Mouse (Mus musculus) liver, postnatal 0 days (tissue): ENCODE data around the gene Nfxl1. TPM values are rescaled to one million over a fixed set of nuclear protein-coding genes. Genes with fewer than 3 reads are reported as not detected.
A peak's percentile ranks its signal among the peaks of the same experiment; 100 is the strongest.
"Not testable (repeated sequence)": the region's sequence is repeated elsewhere in the genome, so short reads cannot be mapped to it uniquely, and the experiment has no call there.

Experiments
- ATAC-seq: fragments of 200-750 bp; cut with Nextera tagmentation; 2 replicates; pipeline ENCODE4 v1.8.0; 2017; ENCODE audit warnings: mild to moderate bottlenecking, moderate library complexity
- DNase-seq: peaks from one replicate; pipeline ENCODE4 v3.0.0-alpha.2; 2016
- H3K27ac ChIP-seq: fragments of 300-500 bp; sonication (generic); 2 replicates; pipeline ENCODE4 v1.5.1; 2014; ENCODE audit warnings: antibody characterized with exemption, moderate library complexity, mild to moderate bottlenecking, low read depth
- H3K27me3 ChIP-seq: fragments of 300-500 bp; sonication (generic); 2 replicates; pipeline ENCODE4 v1.6.1; 2014; ENCODE audit warnings: low read length, control low read depth, mixed read lengths; ENCODE audit not compliant: insufficient read depth
- H3K36me3 ChIP-seq: fragments of 300-500 bp; sonication (generic); replicated peaks from 2 replicates; pipeline ENCODE4 v1.6.1; 2014; ENCODE audit warnings: mild to moderate bottlenecking, control low read depth, low read length, moderate library complexity, mixed read lengths; ENCODE audit not compliant: insufficient read depth
- H3K4me1 ChIP-seq: fragments of 300-500 bp; sonication (generic); 2 replicates; pipeline ENCODE4 v1.6.1; 2014; ENCODE audit warnings: antibody characterized with exemption, mild to moderate bottlenecking, control low read depth; ENCODE audit not compliant: insufficient read depth
- H3K4me2 ChIP-seq: fragments of 300-500 bp; sonication (generic); 2 replicates; pipeline ENCODE4 v1.6.1; 2014; ENCODE audit warnings: low read depth, mild to moderate bottlenecking, low read length, moderate library complexity, mixed read lengths
- H3K4me3 ChIP-seq: fragments of 300-500 bp; sonication (generic); 2 replicates; pipeline ENCODE4 v1.5.1; 2014; ENCODE audit warnings: low read depth, low read length
- H3K9ac ChIP-seq: fragments of 300-500 bp; sonication (generic); replicated peaks from 2 replicates; pipeline ENCODE4 v1.6.1; 2014; ENCODE audit warnings: mild to moderate bottlenecking, moderate library complexity
- H3K9me3 ChIP-seq: fragments of 300-500 bp; sonication (generic); 2 replicates; pipeline ENCODE4 v1.6.1; 2016; ENCODE audit warnings: mild to moderate bottlenecking, control low read depth, low read length, mixed read lengths
- CTCF ChIP-seq: sonication (generic); IDR thresholded peaks from 2 replicates; pipeline ENCODE4 v1.5.1; 2016; ENCODE audit warnings: antibody characterized with exemption, low read depth
- EP300 ChIP-seq: IDR thresholded peaks from 2 replicates; pipeline ENCODE4 v1.6.1; 2016; ENCODE audit warnings: antibody characterized with exemption, low read depth, mild to moderate bottlenecking
- WGBS: fragments of 180-500 bp; shearing (Covaris S2); extraction: QIAGEN DNeasy Blood & Tissue Kit; methylation state at CpG from one replicate; pipeline ENCODE4 v1.1.7; 2014; ENCODE audit not compliant: insufficient replicate concordance; 5-methylcytosine and 5-hydroxymethylcytosine counted together
- polyA plus RNA-seq: library from polyadenylated mRNA; unstranded; fragments of >200 nt; fragmentation: Nextera tagmentation; extraction: Ambion mirVana; gene quantifications from 2 replicates; pipeline ENCODE4 v1.2.1, GENCODE M21; 2015

Nfxl1 gene
- polyA plus RNA-seq, 1 experiment from 2014 or later, result 4.5 TPM

- H3K36me3 ChIP-seq, result no peaks in the 10 kb centered on the region
- no peak overlapping the region for H3K4me2 ChIP-seq
- no peaks in the 10 kb centered on the region for H3K4me1 ChIP-seq
- 62% methylated on average over 5 of the region's 5 CpGs for WGBS
- H3K9ac ChIP-seq, result no peak overlapping the region
- H3K4me3 ChIP-seq, result no peak overlapping the region
- TF ChIP-seq CTCF, result no peak
- TF ChIP-seq EP300, result no peak
- H3K27me3 ChIP-seq, result no peaks in the 10 kb centered on the region
- H3K27ac ChIP-seq, result no peak overlapping the region
- H3K9me3 ChIP-seq, result 0 out of 2 replicates have a peak, but pooled peaks cover 3% of the 10 kb centered on the region
- no peak for ATAC-seq
- no peak for DNase-seq
Observed at GRCm38 (mm10) chr5:72565621-72566020, 6.1 kb upstream of the Nfxl1 start.

DNA sequence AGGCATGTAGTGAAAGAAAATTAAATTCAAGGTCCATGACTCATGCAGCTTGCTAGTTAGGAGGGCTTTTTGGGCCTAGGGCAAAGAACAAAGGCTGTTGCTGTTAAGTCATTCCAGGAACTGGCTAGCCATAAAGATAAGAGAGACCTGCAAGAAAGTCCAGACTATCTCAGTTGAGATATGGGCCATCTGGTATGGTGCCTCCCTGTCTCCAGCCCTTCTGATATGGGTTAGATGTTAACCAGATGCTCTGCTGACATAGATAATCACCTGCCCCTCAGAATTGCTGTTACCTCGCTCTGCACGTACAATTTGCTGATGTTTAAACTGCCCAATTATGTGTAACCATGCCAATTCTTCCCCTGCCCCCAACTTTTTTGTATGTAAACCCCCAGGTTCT, 3.7 kb upstream of the Nfxl1 start:
- not testable (repeated sequence) for H3K4me3 ChIP-seq

DNA sequence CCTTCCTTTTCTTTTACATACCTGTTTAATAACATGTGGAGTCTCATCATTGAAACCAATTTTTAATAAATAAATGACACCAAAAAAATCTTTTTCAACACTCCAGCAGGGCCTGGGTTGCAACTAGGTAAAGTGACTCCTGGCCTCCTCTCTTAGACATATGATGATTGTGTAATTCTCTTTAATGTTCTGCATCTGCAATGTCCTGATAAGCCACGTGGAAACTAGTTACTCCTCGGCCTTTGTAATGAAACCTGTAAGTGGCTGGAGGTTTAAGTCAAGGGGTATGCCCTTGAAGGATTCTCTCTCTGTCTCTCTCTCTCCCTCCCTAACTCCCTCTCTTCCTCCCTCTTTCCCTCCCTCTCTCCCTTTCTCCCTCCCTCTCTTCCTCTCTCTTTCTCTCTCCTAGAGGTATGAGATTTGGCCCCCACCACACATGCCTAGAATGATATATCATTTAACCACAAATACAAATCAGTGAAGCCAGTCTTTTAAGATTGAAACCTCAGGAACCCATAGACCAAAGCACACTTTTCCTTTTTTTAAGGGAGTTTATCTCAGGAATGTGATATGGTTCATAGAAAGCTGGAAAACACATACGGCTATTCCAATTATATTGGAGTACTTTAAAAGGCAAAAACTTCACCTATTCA, 1.6 kb upstream of the Nfxl1 start:
- no peaks in the 10 kb centered on the region for H3K27me3 ChIP-seq
- H3K36me3 ChIP-seq, result no peaks in the 10 kb centered on the region
- DNase-seq, result no peak
- H3K27ac ChIP-seq, result no peak overlapping the region
- H3K4me3 ChIP-seq, result no peak overlapping the region
- H3K4me2 ChIP-seq, result no peak overlapping the region
- no peak overlapping the region for H3K9ac ChIP-seq
- WGBS, result 38% methylated on average over 3 of the region's 3 CpGs
- ATAC-seq, result no peak
- no peaks in the 10 kb centered on the region for H3K9me3 ChIP-seq
- H3K4me1 ChIP-seq, result peaks cover 14% of the 10 kb centered on the region
- TF ChIP-seq CTCF (no peak), EP300 (no peak)

More for the DNA sequence above, 3.7 kb upstream of the Nfxl1 start:
- DNase-seq, H3K27me3 ChIP-seq, ATAC-seq, H3K27ac ChIP-seq, H3K9me3 ChIP-seq, H3K4me2 ChIP-seq, H3K9ac ChIP-seq, H3K36me3 ChIP-seq: not testable (repeated sequence)
- WGBS, result 56% methylated on average over 2 of the region's 2 CpGs
- peaks cover 12% of the 10 kb centered on the region for H3K4me1 ChIP-seq

- H3K27me3 ChIP-seq, result no peaks in the 10 kb centered on the region
- ATAC-seq, result peak; percentile 78
Observed at GRCm38 (mm10) chr5:72558716-72559526, 563 bp downstream of the Nfxl1 start.

DNA sequence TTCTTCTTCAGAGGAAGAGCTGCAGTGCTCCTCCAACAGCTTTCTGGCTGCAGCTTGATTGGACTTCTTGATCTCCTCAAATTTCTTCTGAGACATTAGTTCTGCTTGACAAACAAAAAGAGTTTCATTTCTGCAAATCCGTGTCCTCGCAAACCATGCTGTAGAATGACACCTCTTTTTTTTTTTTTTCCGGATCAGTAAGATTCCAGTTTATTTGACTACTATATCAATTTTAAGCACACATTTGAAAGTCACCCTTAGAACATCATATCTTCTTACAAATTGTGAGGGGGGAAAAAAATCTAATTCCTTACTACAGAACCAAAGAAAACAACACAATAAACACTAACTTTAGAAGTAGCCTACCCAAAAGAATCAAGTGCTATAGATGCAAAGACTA, 3.2 kb downstream of the Nfxl1 start:
- Histone ChIP-seq H3K4me3 (no peak overlapping the region), H3K9ac (no peak overlapping the region), H3K27me3 (no peaks in the 10 kb centered on the region), H3K27ac (no peak overlapping the region), H3K4me2 (no peak overlapping the region), H3K9me3 (no peaks in the 10 kb centered on the region), H3K4me1 (peaks cover 16% of the 10 kb centered on the region), H3K36me3 (peaks cover 7% of the 10 kb centered on the region; the same call in 1 of the 2 replicates)
- DNase-seq, result no peak
- TF ChIP-seq EP300 (no peak), CTCF (no peak)
- no peak for ATAC-seq
- WGBS, result 77% methylated on average over 3 of the region's 3 CpGs

More at GRCm38 (mm10) chr5:72558716-72559526, 563 bp downstream of the Nfxl1 start:
- H3K4me1 ChIP-seq, result peaks cover 14% of the 10 kb centered on the region
- H3K4me3 ChIP-seq, result peak overlapping the region; percentile 98
- DNase-seq, result no peak
- peaks cover 4% of the 10 kb centered on the region; the same call in 1 of the 2 replicates for H3K36me3 ChIP-seq
- peak overlapping the region; percentile 100 for H3K4me2 ChIP-seq
- WGBS, result 3% methylated on average over 52 of the region's 57 CpGs
- no peaks in the 10 kb centered on the region for H3K9me3 ChIP-seq
- peak overlapping the region; percentile 93 for H3K9ac ChIP-seq
- no peak for TF ChIP-seq EP300
- peak; percentile 9; the same call in 1 of the 2 replicates for TF ChIP-seq CTCF
- peak overlapping the region; percentile 74 for H3K27ac ChIP-seq

GRCm38 (mm10) chr5:72551209-72551608, 8.3 kb downstream of the Nfxl1 start:
- Histone ChIP-seq H3K4me2 (no peak overlapping the region), H3K27me3 (no peaks in the 10 kb centered on the region), H3K4me3 (no peak overlapping the region), H3K4me1 (0 out of 2 replicates have a peak, but pooled peaks cover 2% of the 10 kb centered on the region), H3K27ac (no peak overlapping the region), H3K9me3 (no peaks in the 10 kb centered on the region), H3K36me3 (peaks cover 13% of the 10 kb centered on the region; the same call in 1 of the 2 replicates), H3K9ac (no peak overlapping the region)
- WGBS, result 82% methylated on average over 3 of the region's 3 CpGs
- TF ChIP-seq EP300 (no peak), CTCF (no peak)
- no peak for DNase-seq
- no peak for ATAC-seq
